ENCODE assay signal across 13 mouse cellular contexts in the genomic region with DNA sequence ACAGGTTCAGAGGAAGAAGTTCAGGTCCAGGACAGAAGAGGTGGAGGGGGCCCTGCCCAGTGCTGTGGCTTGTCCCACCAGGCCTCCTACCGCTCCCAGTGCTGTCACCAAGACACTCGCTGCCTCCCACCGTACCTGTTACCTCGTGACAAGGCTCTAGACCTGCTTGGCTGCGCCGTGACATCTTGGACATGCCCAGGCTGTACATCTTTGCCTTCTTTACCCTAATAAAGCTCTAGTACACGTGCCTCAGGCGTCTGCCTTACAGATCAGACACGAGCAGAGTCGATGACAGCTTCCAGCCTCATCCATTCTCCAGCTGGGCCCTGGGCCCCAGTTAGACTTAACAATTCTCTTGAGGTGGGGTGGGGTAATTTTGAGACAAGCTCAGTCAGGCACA. TPM values are rescaled to one million over a fixed set of nuclear protein-coding genes. Genes with fewer than 3 reads are reported as not detected.
DNase-seq lines count a peak whose midpoint lies in the region.
"Had no signal": no experiment of that assay in that cellular context is flagged by ENCODE, and none has a peak within 500 bp of the region (broad histone marks: within the 10 kb centered on the region; RNA-seq: fewer than 3 reads in every experiment).

No protein-coding gene starts in this region.

- DNase-seq in heart, adult 11 months = peak; percentile 90
- no peak for DNase-seq in heart, postnatal 25 days (ENCODE audit: low spot score)
- DNase-seq: adrenal gland, adult 2 months; adrenal gland, adult 8-10 months; adrenal gland, postnatal 10 days; adrenal gland, postnatal 14 days; adrenal gland, postnatal 25 days; adrenal gland, postnatal 36 days; B cell, adult 2 months; cerebellum, adult 11 months; cerebellum, adult 11-12 months; cerebellum, adult 18-20 months; cerebellum, adult 2 months had no signal

- intact Hi-C loops in heart, postnatal 25 days (cut with DNase I) = loop anchor here (2.0 kb wide), 1 partner anchor 53 kb away; no protein-coding TSS in a partner anchor

RNA-seq across cellular contexts. Expression of a gene that starts 4.4 kb away (rescaled TPM):
- total RNA-seq in heart, postnatal 25 days (2021) = under 1 TPM in 1 of 2 experiments, not detected in 1; 0.17 TPM
- total RNA-seq: adrenal gland, postnatal 14 days had no signal

RNA-seq across cellular contexts. Expression of a gene that starts 5.7 kb away (rescaled TPM):
- total RNA-seq in heart, postnatal 25 days (2021) = 10 to 100 TPM; 19.2 to 22.8 TPM

RNA-seq across cellular contexts. Expression of a gene that starts 6.0 kb away (rescaled TPM):
- 10 to 100 TPM; 29.7 to 31.3 TPM for total RNA-seq in heart, postnatal 25 days (2021)

RNA-seq across cellular contexts. Expression of a gene that starts 24.1 kb away (rescaled TPM):
- total RNA-seq in heart, postnatal 25 days (2021) = 10 to 100 TPM; 82.8 to 83.7 TPM

RNA-seq across cellular contexts. Expression of a gene that starts 25.6 kb away (rescaled TPM):
- 1 to 10 TPM in 1 of 2 experiments, under 1 TPM in 1; 0.42 to 1.2 TPM for total RNA-seq in heart, postnatal 25 days (2021)
